Mouse (Mus musculus): ENCODE data around the gene Odr4. TPM values are rescaled to one million over a fixed set of nuclear protein-coding genes. Genes with fewer than 3 reads are reported as not detected.
A peak's percentile ranks its signal among the peaks of the same experiment; 100 is the strongest.

Odr4 gene
- total and polyA plus RNA-seq, 3 experiments: 27.6 to 54.7 (median 34.0) TPM

DNA sequence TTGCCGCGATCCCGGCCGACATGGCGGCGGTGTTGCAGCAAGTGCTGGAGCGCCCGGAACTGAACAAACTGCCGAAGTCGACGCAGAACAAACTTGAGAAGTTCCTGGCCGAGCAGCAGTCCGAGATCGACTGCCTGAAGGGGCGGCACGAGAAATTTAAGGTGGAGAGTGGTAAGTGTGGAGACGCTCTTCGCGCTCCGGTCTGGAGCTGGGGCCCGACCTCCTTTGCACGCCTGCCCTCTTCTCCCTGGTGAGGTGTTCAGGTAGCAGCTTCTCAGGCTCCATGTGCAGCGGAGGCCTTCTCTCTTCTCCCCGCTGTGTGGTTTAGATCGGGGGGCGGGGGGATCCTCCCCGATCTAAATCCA lies 590 bp upstream of the Odr4 start:
- Histone ChIP-seq H3K79me2 (replicated peaks; ENCODE audit: control insufficient read depth, extremely low read depth, insufficient read depth, poor library complexity, severe bottlenecking) (peaks cover 47% of the 10 kb centered on the region), H3K9me3 (replicated peaks; ENCODE audit: low read length) (no peaks in the 10 kb centered on the region), H3K4me2 (ENCODE audit: insufficient read depth, low read depth, poor library complexity, severe bottlenecking) (no peak overlapping the region), H3K4me3 (replicated peaks in 1 of 3; ENCODE audit: low read depth in 2 of 3, low read length in 2 of 3, poor library complexity in 1 of 3) (peak overlapping the region; percentile 79 to 95 (median 95)), H3K27ac (ENCODE audit: insufficient read depth, low read depth) (peak overlapping the region; percentile 76), H3K9ac (ENCODE audit: insufficient read depth, low read depth) (peak overlapping the region; percentile 97), H3K36me3 (replicated peaks in 1 of 2; ENCODE audit: control insufficient read depth in 1 of 2, insufficient read depth in 1 of 2, low read length in 1 of 2) (peaks cover 17 to 36% of the 10 kb centered on the region in 2 experiments), H3K4me1 (ENCODE audit: control insufficient read depth in 1 of 2, insufficient read depth in 2 of 2) (peaks cover 4 to 38% of the 10 kb centered on the region in 2 experiments; a peak in 3 of 4 replicates), H3K27me3 (replicated peaks) (no peaks in the 10 kb centered on the region)
- in situ Hi-C loops (cut with MboI; ENCODE audit: low pct_ligation_motif_present, low pct_unique_long_range_greater_than_20kb, low sequenced_read_pairs): loop anchor here (25.0 kb wide), 1 partner anchor 556 kb away; no protein-coding TSS in a partner anchor
- no peak for DNase-seq (ENCODE audit: extremely low read depth)
- TF ChIP-seq ZMIZ1 (IDR thresholded peaks at IDR 0.05; ENCODE audit: low read depth, low read length): no peak
- no peak for TF ChIP-seq POLR2A (IDR thresholded peaks at IDR 0.05; ENCODE audit: low read depth, low read length)
- TF ChIP-seq MXI1 (IDR thresholded peaks at IDR 0.05; ENCODE audit: low read depth, low read length): peak; percentile 27; the same call in 1 of the 2 replicates
- TF ChIP-seq USF1 (IDR thresholded peaks at IDR 0.05; ENCODE audit: low read depth, low read length): no peak
- TF ChIP-seq USF2 (conservative IDR thresholded peaks at IDR 0.05; ENCODE audit: low read depth, low read length): no peak
- TF ChIP-seq JUN (IDR thresholded peaks at IDR 0.05; ENCODE audit: insufficient read depth, low read depth, low read length): no peak
- no peak for TF ChIP-seq IRF4 (IDR thresholded peaks at IDR 0.05; ENCODE audit: low read depth, low read length)
- 0 out of 2 replicates have a peak, but pooled peaks have one; percentile 6 for TF ChIP-seq MYC (IDR thresholded peaks at IDR 0.05; ENCODE audit: low read depth, low read length)
- TF ChIP-seq TBP (conservative IDR thresholded peaks at IDR 0.05; ENCODE audit: low read depth, low read length): no peak
- no peak for TF ChIP-seq BHLHE40 (IDR thresholded peaks at IDR 0.05; ENCODE audit: low read depth, low read length)
- TF ChIP-seq E2F4 (IDR thresholded peaks at IDR 0.05; ENCODE audit: insufficient replicate concordance, low read depth, low read length): no peak
- TF ChIP-seq SIN3A (IDR thresholded peaks at IDR 0.05; ENCODE audit: low read length): no peak
- no peak for TF ChIP-seq GABPA (IDR thresholded peaks at IDR 0.05; ENCODE audit: insufficient replicate concordance, low read depth, low read length)
- dilution Hi-C loops (cut with MboI; ENCODE audit: extremely low pct_ligation_motif_present, extremely low pct_unique_long_range_greater_than_20kb, low sequenced_read_pairs): no loop called here

DNA sequence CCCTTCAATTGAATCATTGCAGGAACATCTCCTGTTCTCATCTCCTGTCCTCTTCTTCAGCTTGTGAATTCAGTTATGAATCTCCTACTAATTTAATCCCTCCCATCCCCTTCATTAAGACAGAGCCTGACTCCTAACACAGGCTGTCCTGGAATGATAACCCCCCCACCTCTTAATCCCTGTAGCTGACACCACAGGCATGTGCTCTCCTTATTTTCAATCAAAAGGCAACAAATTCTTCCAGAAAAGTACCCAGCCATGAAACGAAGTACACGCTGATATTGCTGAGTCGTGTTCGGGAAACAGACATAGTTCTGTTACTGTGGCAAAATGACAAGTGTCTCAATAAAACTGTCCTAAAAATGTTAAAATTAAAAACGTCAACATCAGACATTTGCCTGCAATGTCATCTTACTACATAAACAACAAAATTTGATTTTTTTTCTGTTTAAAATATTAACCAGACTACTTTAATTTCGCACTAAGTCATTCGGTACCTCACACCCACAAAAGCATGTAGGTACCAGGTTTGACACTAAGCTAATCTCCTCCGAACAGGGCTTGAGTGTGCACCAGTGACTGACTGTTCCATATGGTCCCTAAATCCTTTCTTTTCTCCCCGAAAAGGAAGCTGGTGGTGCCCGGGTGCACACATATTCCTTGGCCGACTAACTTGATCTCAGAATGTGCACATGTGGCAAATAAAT lies 796 bp downstream of the Odr4 start:
- H3K27me3 ChIP-seq (replicated peaks): no peaks in the 10 kb centered on the region
- H3K9ac ChIP-seq (ENCODE audit: insufficient read depth, low read depth): peak overlapping the region; percentile 87
- no peak for DNase-seq (ENCODE audit: extremely low read depth)
- in situ Hi-C loops (cut with MboI; ENCODE audit: low pct_ligation_motif_present, low pct_unique_long_range_greater_than_20kb, low sequenced_read_pairs) (loop anchor here (25.0 kb wide), 1 partner anchor 555 kb away; no protein-coding TSS in a partner anchor), dilution Hi-C loops (cut with MboI; ENCODE audit: extremely low pct_ligation_motif_present, extremely low pct_unique_long_range_greater_than_20kb, low sequenced_read_pairs) (no loop called here)
- TF ChIP-seq CHD1 (IDR thresholded peaks at IDR 0.05; ENCODE audit: low read depth, low read length): 0 out of 2 replicates have a peak, but pooled peaks have one; percentile 85
- TF ChIP-seq POLR2AphosphoS2 (IDR thresholded peaks at IDR 0.05; ENCODE audit: low read depth, low read length): 0 out of 2 replicates have a peak, but pooled peaks have one; percentile 51
- no peak for TF ChIP-seq RCOR1 (conservative IDR thresholded peaks at IDR 0.05; ENCODE audit: low read depth, low read length)
- 0 out of 2 replicates have a peak, but pooled peaks have one; percentile 14 for TF ChIP-seq UBTF (IDR thresholded peaks at IDR 0.05; ENCODE audit: low read depth, low read length)
- TF ChIP-seq SMC3 (IDR thresholded peaks at IDR 0.05; ENCODE audit: low read depth, low read length): no peak
- H3K9me3 ChIP-seq (replicated peaks; ENCODE audit: low read length): peaks cover 3% of the 10 kb centered on the region
- H3K4me3 ChIP-seq (replicated peaks in 1 of 3; ENCODE audit: low read depth in 2 of 3, low read length in 2 of 3, poor library complexity in 1 of 3): peak overlapping the region; percentile 69 to 79 (median 71)
- H3K27ac ChIP-seq (ENCODE audit: insufficient read depth, low read depth): peak overlapping the region; percentile 75
- peaks cover 12 to 33% of the 10 kb centered on the region in 2 experiments for H3K36me3 ChIP-seq (replicated peaks in 1 of 2; ENCODE audit: control insufficient read depth in 1 of 2, insufficient read depth in 1 of 2, low read length in 1 of 2)
- peak overlapping the region; percentile 51; the same call in 1 of the 2 replicates for H3K4me2 ChIP-seq (ENCODE audit: insufficient read depth, low read depth, poor library complexity, severe bottlenecking)
- H3K4me1 ChIP-seq (ENCODE audit: control insufficient read depth in 1 of 2, insufficient read depth in 2 of 2): peaks cover 6 to 51% of the 10 kb centered on the region in 2 experiments
- H3K79me2 ChIP-seq (replicated peaks; ENCODE audit: control insufficient read depth, extremely low read depth, insufficient read depth, poor library complexity, severe bottlenecking): peaks cover 41% of the 10 kb centered on the region

All from CH12.LX (cell line).